Mouse (Mus musculus) E14TG2a.4 (cell line): ENCODE data around the gene Gm5244.

ENCODE experiments used
- CTCF ChIP-seq: conservative IDR thresholded peaks from 2 replicates; pipeline ENCODE4 v1.5.1; 2014; ENCODE audit warnings: low read length
- NANOG ChIP-seq: IDR thresholded peaks from 2 replicates; pipeline ENCODE4 v1.6.1; 2014; ENCODE audit warnings: borderline replicate concordance, low read length, mixed read lengths

- TF ChIP-seq CTCF (no peak), NANOG (no peak)
Observed at GRCm38 (mm10) chr19:12804237-12804636, 42.2 kb upstream of the Gm5244 start.
